Mouse (Mus musculus): ENCODE measurements around the gene Cep19.

GRCm38 (mm10) chr16:32058817-32059216 lies 40.8 kb upstream of the Cep19 start:
- TF ChIP-seq EP300 (IDR thresholded peaks at IDR 0.05; ENCODE audit: low read depth): no peak
- TF ChIP-seq CTCF (IDR thresholded peaks at IDR 0.05; ENCODE audit: low read depth): no peak

Data from heart, postnatal 0 days (tissue).